Mouse (Mus musculus) layer of hippocampus, adult 8-10 months (tissue): Measurements from ENCODE around the gene Vav3. TPM values are rescaled to one million over a fixed set of nuclear protein-coding genes. Genes with fewer than 3 reads are reported as not detected.
A peak's percentile ranks its signal among the peaks of the same experiment; 100 is the strongest.

Experiments used
- DNase-seq, 2 experiments: peaks; one replicate each; pipeline ENCODE4 v3.0.0; 2022; ENCODE audit warnings: low spot score in 2 of 2
- total RNA-seq, 4 experiments: library from RNA; stranded (reverse); gene quantifications; 2 replicates each; pipeline ENCODE4 v1.2.4; 2022

The Vav3 gene
- total RNA-seq, 4 experiments from 2014 or later: 12.2 to 18.1 (median 14.8) TPM

- no peak for DNase-seq
These were observed 11.7 kb downstream of the Vav3 start for GRCm38 (mm10) chr3:109351956-109352684.

GRCm38 (mm10) chr3:109352690-109353089 is 12.2 kb downstream of the Vav3 start:
- DNase-seq: no peak

GRCm38 (mm10) chr3:109353814-109354213 is 13.4 kb downstream of the Vav3 start:
- DNase-seq: no peak

- DNase-seq: no peak
These were observed 14.7 kb downstream of the Vav3 start for GRCm38 (mm10) chr3:109355158-109355557.

GRCm38 (mm10) chr3:109360746-109361145 is 20.3 kb downstream of the Vav3 start:
- DNase-seq: no peak

- no peak for DNase-seq
These were observed 21.4 kb downstream of the Vav3 start for GRCm38 (mm10) chr3:109361882-109362281.

GRCm38 (mm10) chr3:109362310-109362709 is 21.9 kb downstream of the Vav3 start:
- no peak for DNase-seq

- no peak for DNase-seq
These were observed 23.1 kb downstream of the Vav3 start for GRCm38 (mm10) chr3:109363522-109363921.

- DNase-seq: no peak
These were observed 25.4 kb downstream of the Vav3 start for GRCm38 (mm10) chr3:109365875-109366274.

- DNase-seq: peak in 1 of 2 experiments; percentile 10
These were observed 26.0 kb downstream of the Vav3 start for GRCm38 (mm10) chr3:109366411-109366851.

GRCm38 (mm10) chr3:109368383-109369289 is 28.2 kb downstream of the Vav3 start:
- peak in 1 of 2 experiments; percentile 8 for DNase-seq

GRCm38 (mm10) chr3:109371576-109371975 is 31.1 kb downstream of the Vav3 start:
- DNase-seq: no peak

- DNase-seq: no peak
These were observed 32.2 kb downstream of the Vav3 start for GRCm38 (mm10) chr3:109372678-109373077.

GRCm38 (mm10) chr3:109378278-109378677 is 37.8 kb downstream of the Vav3 start:
- no peak for DNase-seq

GRCm38 (mm10) chr3:109378684-109379083 is 38.2 kb downstream of the Vav3 start:
- no peak for DNase-seq

- no peak for DNase-seq
These were observed 48.3 kb downstream of the Vav3 start for GRCm38 (mm10) chr3:109388730-109389129.

GRCm38 (mm10) chr3:109401527-109401926 is 61.1 kb downstream of the Vav3 start:
- no peak for DNase-seq

- DNase-seq: no peak
These were observed 70.8 kb downstream of the Vav3 start for GRCm38 (mm10) chr3:109411294-109411693.

- DNase-seq: no peak
These were observed 80.0 kb downstream of the Vav3 start for GRCm38 (mm10) chr3:109420403-109420802.

- no peak for DNase-seq
These were observed 80.6 kb downstream of the Vav3 start for GRCm38 (mm10) chr3:109421019-109421418.

- DNase-seq: no peak
These were observed 83.1 kb downstream of the Vav3 start for GRCm38 (mm10) chr3:109423440-109424079.

GRCm38 (mm10) chr3:109431285-109431684 is 90.8 kb downstream of the Vav3 start:
- no peak for DNase-seq
